Mouse (Mus musculus): ENCODE measurements around the gene B4galt5. TPM values are rescaled to one million over a fixed set of nuclear protein-coding genes. Genes with fewer than 3 reads are reported as not detected.

B4galt5 gene
- polyA plus RNA-seq, 1 experiment = 5.8 TPM

GRCm38 (mm10) chr2:167270496-167270895, 78.5 kb downstream of the B4galt5 start:
- no peaks in the 10 kb centered on the region for H3K27me3 ChIP-seq (ENCODE audit: control insufficient read depth, insufficient read depth, low read length)
- peaks cover 6% of the 10 kb centered on the region; the same call in 1 of the 2 replicates for H3K4me1 ChIP-seq (ENCODE audit: control insufficient read depth, insufficient read depth, low read length)
- no peak overlapping the region for H3K4me3 ChIP-seq (ENCODE audit: control insufficient read depth, low read depth, low read length)
- no peak overlapping the region for H3K27ac ChIP-seq (ENCODE audit: control insufficient read depth, insufficient read depth, low read depth, low read length)
- no peaks in the 10 kb centered on the region for H3K36me3 ChIP-seq (ENCODE audit: control insufficient read depth, insufficient read depth, low read length)
- TF ChIP-seq CTCF (IDR thresholded peaks at IDR 0.05; ENCODE audit: control insufficient read depth, insufficient read depth, insufficient replicate concordance, low read depth, low read length) (no peak), POLR2A (IDR thresholded peaks at IDR 0.05; ENCODE audit: control insufficient read depth, low read depth, low read length) (no peak)

- TF ChIP-seq POLR2A (IDR thresholded peaks at IDR 0.05; ENCODE audit: control insufficient read depth, low read depth, low read length) (no peak), CTCF (IDR thresholded peaks at IDR 0.05; ENCODE audit: control insufficient read depth, insufficient read depth, insufficient replicate concordance, low read depth, low read length) (no peak)
These were observed 80.3 kb downstream of the B4galt5 start for GRCm38 (mm10) chr2:167268721-167269120.

GRCm38 (mm10) chr2:167268411-167268690, 80.6 kb downstream of the B4galt5 start:
- TF ChIP-seq CTCF (IDR thresholded peaks at IDR 0.05; ENCODE audit: control insufficient read depth, insufficient read depth, insufficient replicate concordance, low read depth, low read length) (no peak), POLR2A (IDR thresholded peaks at IDR 0.05; ENCODE audit: control insufficient read depth, low read depth, low read length) (no peak)
- no peaks in the 10 kb centered on the region for H3K27me3 ChIP-seq (ENCODE audit: control insufficient read depth, insufficient read depth, low read length)
- H3K4me1 ChIP-seq (ENCODE audit: control insufficient read depth, insufficient read depth, low read length) = peaks cover 6% of the 10 kb centered on the region; the same call in 1 of the 2 replicates
- H3K27ac ChIP-seq (ENCODE audit: control insufficient read depth, insufficient read depth, low read depth, low read length) = no peak overlapping the region
- H3K36me3 ChIP-seq (ENCODE audit: control insufficient read depth, insufficient read depth, low read length) = no peaks in the 10 kb centered on the region
- no peak overlapping the region for H3K4me3 ChIP-seq (ENCODE audit: control insufficient read depth, low read depth, low read length)

More at GRCm38 (mm10) chr2:167268721-167269120, 80.3 kb downstream of the B4galt5 start:
- no peaks in the 10 kb centered on the region for H3K36me3 ChIP-seq (ENCODE audit: control insufficient read depth, insufficient read depth, low read length)
- H3K4me3 ChIP-seq (ENCODE audit: control insufficient read depth, low read depth, low read length) = no peak overlapping the region
- H3K27me3 ChIP-seq (ENCODE audit: control insufficient read depth, insufficient read depth, low read length) = no peaks in the 10 kb centered on the region
- no peak overlapping the region for H3K27ac ChIP-seq (ENCODE audit: control insufficient read depth, insufficient read depth, low read depth, low read length)
- peaks cover 6% of the 10 kb centered on the region; the same call in 1 of the 2 replicates for H3K4me1 ChIP-seq (ENCODE audit: control insufficient read depth, insufficient read depth, low read length)

DNA sequence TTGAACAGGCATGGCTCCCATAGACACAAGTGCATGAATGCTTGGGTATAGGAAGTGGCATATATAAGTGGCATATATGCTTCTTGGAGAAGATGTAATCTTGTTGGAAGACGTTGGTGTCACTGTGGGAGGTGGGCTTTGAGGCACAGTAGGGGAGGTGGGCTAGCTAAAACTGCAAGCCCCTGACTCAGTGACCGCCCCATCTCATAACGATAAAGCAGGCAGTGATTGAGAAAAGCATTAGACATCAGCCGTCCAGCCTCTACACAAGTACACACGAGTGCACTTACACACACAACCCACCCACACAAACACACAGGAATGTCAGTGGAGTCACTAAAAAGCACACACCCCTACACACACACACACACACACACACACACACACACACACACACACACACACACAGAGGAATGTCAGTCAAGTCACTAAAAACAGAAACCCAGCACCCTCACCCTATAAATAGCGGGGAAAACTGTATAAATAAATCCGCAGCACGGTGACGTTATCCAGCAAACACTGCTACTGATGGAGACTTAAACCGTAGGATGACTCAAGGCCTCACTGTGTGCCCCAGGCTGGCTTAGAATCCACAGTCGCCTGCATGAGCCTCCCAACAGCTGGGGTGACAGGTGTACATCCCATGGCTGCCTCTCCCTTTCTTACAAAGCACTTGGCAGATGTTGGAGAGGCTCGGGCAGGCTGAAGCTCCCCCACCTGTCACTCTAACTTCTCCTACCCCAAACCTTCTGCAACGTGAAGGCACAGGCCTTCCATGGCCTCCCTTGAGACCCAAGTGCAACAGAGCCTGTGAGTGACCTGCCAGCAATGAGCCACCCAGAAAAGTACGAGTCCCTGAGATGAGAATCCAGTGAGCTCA, 81.2 kb downstream of the B4galt5 start:
- no peaks in the 10 kb centered on the region for H3K27me3 ChIP-seq (ENCODE audit: control insufficient read depth, insufficient read depth, low read length)
- peaks cover 6% of the 10 kb centered on the region; the same call in 1 of the 2 replicates for H3K4me1 ChIP-seq (ENCODE audit: control insufficient read depth, insufficient read depth, low read length)
- H3K36me3 ChIP-seq (ENCODE audit: control insufficient read depth, insufficient read depth, low read length) = no peaks in the 10 kb centered on the region
- H3K27ac ChIP-seq (ENCODE audit: control insufficient read depth, insufficient read depth, low read depth, low read length) = no peak overlapping the region
- no peak overlapping the region for H3K4me3 ChIP-seq (ENCODE audit: control insufficient read depth, low read depth, low read length)
- TF ChIP-seq POLR2A (IDR thresholded peaks at IDR 0.05; ENCODE audit: control insufficient read depth, low read depth, low read length) = no peak

DNA sequence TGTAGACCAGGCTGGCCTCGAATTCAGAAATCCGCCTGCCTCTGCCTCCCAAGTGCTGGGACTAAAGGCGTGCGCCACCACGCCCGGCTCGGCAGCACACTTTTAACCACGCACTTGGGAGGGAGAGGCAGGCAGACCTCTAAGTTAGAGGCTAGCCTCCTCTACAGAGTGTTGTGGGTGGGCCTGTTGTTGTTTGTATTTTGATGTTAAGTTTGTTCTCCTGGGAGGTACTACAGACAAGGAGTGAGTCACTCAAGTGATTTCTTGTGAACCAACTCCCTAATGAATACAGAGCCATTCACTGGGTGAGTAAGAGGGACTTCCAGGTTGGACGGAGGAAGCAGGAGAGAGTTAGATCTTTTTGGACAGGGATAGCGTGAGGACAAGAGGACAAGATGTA, 82.8 kb downstream of the B4galt5 start:
- H3K4me3 ChIP-seq (ENCODE audit: control insufficient read depth, low read depth, low read length) = no peak overlapping the region
- TF ChIP-seq CTCF (IDR thresholded peaks at IDR 0.05; ENCODE audit: control insufficient read depth, insufficient read depth, insufficient replicate concordance, low read depth, low read length) (no peak), POLR2A (IDR thresholded peaks at IDR 0.05; ENCODE audit: control insufficient read depth, low read depth, low read length) (no peak)

DNA sequence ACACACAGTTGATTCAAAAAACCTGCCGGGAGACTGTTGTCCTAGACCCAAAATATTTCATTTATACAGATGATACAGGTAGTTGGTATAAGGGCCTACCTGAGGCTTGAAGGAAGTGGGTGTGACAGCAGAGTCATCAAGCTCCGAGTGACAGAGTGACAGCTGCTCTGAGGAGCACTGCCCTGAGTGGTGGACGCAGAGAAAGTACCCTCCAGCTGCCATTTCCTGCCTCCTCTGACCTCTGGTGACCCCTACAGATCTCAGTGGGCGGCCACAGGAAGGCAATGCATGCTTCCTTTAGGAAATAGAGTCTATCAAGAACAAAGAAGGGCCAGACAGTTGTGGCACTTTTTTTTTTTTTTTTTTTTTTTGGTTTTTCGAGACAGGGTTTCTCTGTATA, 83.2 kb downstream of the B4galt5 start:
- Histone ChIP-seq H3K4me1 (ENCODE audit: control insufficient read depth, insufficient read depth, low read length) (no peaks in the 10 kb centered on the region; the same call in 1 of the 2 replicates), H3K4me3 (ENCODE audit: control insufficient read depth, low read depth, low read length) (no peak overlapping the region), H3K36me3 (ENCODE audit: control insufficient read depth, insufficient read depth, low read length) (no peaks in the 10 kb centered on the region), H3K27ac (ENCODE audit: control insufficient read depth, insufficient read depth, low read depth, low read length) (no peak overlapping the region), H3K27me3 (ENCODE audit: control insufficient read depth, insufficient read depth, low read length) (no peaks in the 10 kb centered on the region)
- TF ChIP-seq CTCF (IDR thresholded peaks at IDR 0.05; ENCODE audit: control insufficient read depth, insufficient read depth, insufficient replicate concordance, low read depth, low read length) = no peak
- TF ChIP-seq POLR2A (IDR thresholded peaks at IDR 0.05; ENCODE audit: control insufficient read depth, low read depth, low read length) = no peak

More for the DNA sequence above, 82.8 kb downstream of the B4galt5 start:
- H3K27me3 ChIP-seq (ENCODE audit: control insufficient read depth, insufficient read depth, low read length) = no peaks in the 10 kb centered on the region
- no peaks in the 10 kb centered on the region for H3K36me3 ChIP-seq (ENCODE audit: control insufficient read depth, insufficient read depth, low read length)
- no peak overlapping the region for H3K27ac ChIP-seq (ENCODE audit: control insufficient read depth, insufficient read depth, low read depth, low read length)
- H3K4me1 ChIP-seq (ENCODE audit: control insufficient read depth, insufficient read depth, low read length) = no peaks in the 10 kb centered on the region; the same call in 1 of the 2 replicates

DNA sequence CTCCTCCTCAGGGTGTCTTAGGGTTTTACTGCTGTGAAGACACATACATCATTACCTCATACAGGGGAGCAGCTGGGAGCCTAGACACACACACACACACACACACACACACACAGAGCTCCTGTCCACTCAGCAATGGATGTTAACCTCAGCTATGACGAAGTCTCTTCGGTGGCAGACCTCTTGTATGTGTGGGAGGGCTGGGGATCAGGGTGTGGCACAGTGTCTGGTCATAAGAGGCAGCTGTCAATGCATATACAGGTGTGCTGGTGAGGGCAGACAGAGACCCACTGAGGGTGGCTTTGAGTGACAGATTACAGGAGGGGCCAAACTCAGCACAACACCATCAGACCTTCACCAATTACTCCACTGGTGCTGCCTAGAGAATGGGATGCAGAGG, 84.0 kb downstream of the B4galt5 start:
- Histone ChIP-seq H3K4me3 (ENCODE audit: control insufficient read depth, low read depth, low read length) (no peak overlapping the region), H3K27ac (ENCODE audit: control insufficient read depth, insufficient read depth, low read depth, low read length) (peak overlapping the region; percentile 38; the same call in 1 of the 2 replicates), H3K27me3 (ENCODE audit: control insufficient read depth, insufficient read depth, low read length) (no peaks in the 10 kb centered on the region), H3K4me1 (ENCODE audit: control insufficient read depth, insufficient read depth, low read length) (no peaks in the 10 kb centered on the region; the same call in 1 of the 2 replicates), H3K36me3 (ENCODE audit: control insufficient read depth, insufficient read depth, low read length) (no peaks in the 10 kb centered on the region)
- no peak for TF ChIP-seq CTCF (IDR thresholded peaks at IDR 0.05; ENCODE audit: control insufficient read depth, insufficient read depth, insufficient replicate concordance, low read depth, low read length)
- no peak for TF ChIP-seq POLR2A (IDR thresholded peaks at IDR 0.05; ENCODE audit: control insufficient read depth, low read depth, low read length)
